Mouse (Mus musculus) MEL (cell line): ENCODE measurements around the gene Pot1b. TPM values are rescaled to one million over a fixed set of nuclear protein-coding genes. Genes with fewer than 3 reads are reported as not detected.

Source experiments
- DNase-seq: peaks from one replicate; pipeline ENCODE4 v3.0.0; 2011; ENCODE audit warnings: low read depth, low spot score
- H3K27ac ChIP-seq: 2 replicates; pipeline ENCODE4 v1.5.1; 2012; ENCODE audit warnings: low read depth, mild to moderate bottlenecking, control low read depth, low read length, moderate library complexity; ENCODE audit not compliant: control insufficient read depth
- H3K27me3 ChIP-seq, 2 experiments: fragments of 150-350 bp in 1 of 2; sonication (generic) in 1 of 2; 2 replicates each; pipeline ENCODE4 v1.6.1; 2012; ENCODE audit warnings: low read length in 2 of 2, mild to moderate bottlenecking in 2 of 2, improper control_type of control experiment in 1 of 2, moderate library complexity in 1 of 2; ENCODE audit not compliant: insufficient read depth in 2 of 2, control insufficient read depth in 1 of 2
- H3K36me3 ChIP-seq, 2 experiments: 2 replicates each; pipeline ENCODE4 v1.6.1; 2012 to 2014; ENCODE audit warnings: low read length in 2 of 2, improper control_type of control experiment in 1 of 2, inconsistent platforms in 1 of 2, mild to moderate bottlenecking in 1 of 2; ENCODE audit not compliant: insufficient read depth in 2 of 2, control insufficient read depth in 1 of 2
- H3K4me1 ChIP-seq, 2 experiments: fragments of 150-350 bp in 1 of 2; sonication (generic) in 1 of 2; 2 replicates each; pipeline ENCODE4 v1.6.1; 2012; ENCODE audit warnings: low read length in 2 of 2, improper control_type of control experiment in 1 of 2, mild to moderate bottlenecking in 1 of 2; ENCODE audit not compliant: insufficient read depth in 2 of 2, control insufficient read depth in 1 of 2
- H3K4me3 ChIP-seq, 2 experiments: fragments of 150-350 bp in 1 of 2; sonication (generic) in 1 of 2; 2 replicates each; pipeline ENCODE4 v1.5.1; 2012; ENCODE audit warnings: low read depth in 2 of 2, low read length in 2 of 2, mild to moderate bottlenecking in 2 of 2, moderate library complexity in 2 of 2, control low read depth in 1 of 2, improper control_type of control experiment in 1 of 2; ENCODE audit not compliant: control insufficient read depth in 1 of 2, insufficient read depth in 1 of 2
- H3K79me2 ChIP-seq: 2 replicates; pipeline ENCODE4 v1.6.1; 2012; ENCODE audit warnings: mild to moderate bottlenecking, low read length, moderate library complexity; ENCODE audit not compliant: control insufficient read depth, poor library complexity, insufficient read depth
- H3K9ac ChIP-seq: 2 replicates; pipeline ENCODE4 v1.6.1; 2012; ENCODE audit warnings: low read depth, mild to moderate bottlenecking, control low read depth, low read length, moderate library complexity; ENCODE audit not compliant: control insufficient read depth, poor library complexity, severe bottlenecking
- H3K9me3 ChIP-seq: fragments of 150-350 bp; sonication (generic); replicated peaks from 2 replicates; pipeline ENCODE4 v1.6.1; 2012; ENCODE audit warnings: mild to moderate bottlenecking, low read length, improper control_type of control experiment, moderate library complexity; ENCODE audit not compliant: insufficient read depth
- CHD1 ChIP-seq: IDR thresholded peaks from 2 replicates; pipeline ENCODE4 v1.6.1; 2012; ENCODE audit warnings: low read depth, mild to moderate bottlenecking, inconsistent platforms, low read length, improper control_type of control experiment
- KAT2A ChIP-seq: conservative IDR thresholded peaks from 2 replicates; pipeline ENCODE4 v1.6.1; 2012; ENCODE audit warnings: low read depth, low read length, improper control_type of control experiment, inconsistent platforms
- MAX ChIP-seq: IDR thresholded peaks from 2 replicates; pipeline ENCODE4 v1.6.1; 2011; ENCODE audit warnings: low read length, improper control_type of control experiment
- MEF2A ChIP-seq: IDR thresholded peaks from 2 replicates; pipeline ENCODE4 v1.6.1; 2014; ENCODE audit warnings: low read depth, mild to moderate bottlenecking, inconsistent platforms, low read length, improper control_type of control experiment; ENCODE audit not compliant: poor library complexity, insufficient replicate concordance, severe bottlenecking; ENCODE audit errors: extremely low read depth
- MXI1 ChIP-seq: IDR thresholded peaks from 2 replicates; pipeline ENCODE4 v1.6.1; 2011; ENCODE audit warnings: mild to moderate bottlenecking, low read depth, low read length, improper control_type of control experiment
- POLR2AphosphoS5 ChIP-seq: IDR thresholded peaks from 2 replicates; pipeline ENCODE4 v1.6.1; 2012; ENCODE audit warnings: low read depth, borderline replicate concordance, mild to moderate bottlenecking, inconsistent platforms, low read length, moderate library complexity, mixed read lengths
- RCOR1 ChIP-seq: IDR thresholded peaks from 2 replicates; pipeline ENCODE4 v1.6.1; 2012; ENCODE audit warnings: low read depth, mild to moderate bottlenecking, inconsistent platforms, low read length, improper control_type of control experiment
- ZC3H11A ChIP-seq: IDR thresholded peaks from 2 replicates; pipeline ENCODE4 v1.6.1; 2012; ENCODE audit warnings: low read depth, mild to moderate bottlenecking, inconsistent platforms, low read length, improper control_type of control experiment
- ZNF384 ChIP-seq: IDR thresholded peaks from 2 replicates; pipeline ENCODE4 v1.6.1; 2012; ENCODE audit warnings: low read depth, mild to moderate bottlenecking, inconsistent platforms, low read length, improper control_type of control experiment
- polyA plus RNA-seq, 2 experiments: library from polyadenylated mRNA; stranded (reverse) in 1 of 2; unstranded in 1 of 2; fragments of >175 nt in 1 of 2; fragments of >200 nt in 1 of 2; gene quantifications; 2 replicates each; pipeline versions ENCODE4 v1.2.1 to v1.2.4; 2012; ENCODE audit warnings: low replicate concordance in 2 of 2, low read depth in 1 of 2; ENCODE audit not compliant: insufficient read length in 2 of 2, insufficient read depth in 1 of 2, missing spikeins in 1 of 2
- total RNA-seq: library from RNA; depleted of rRNA; stranded (reverse); fragments of 300-350 nt; gene quantifications from 2 replicates; pipeline ENCODE4 v1.2.3, GENCODE M21; 2012; rRNA removed

The Pot1b gene
- total and polyA plus RNA-seq, 3 experiments, result 5.7 to 6.5 TPM; not detected in 1

DNA sequence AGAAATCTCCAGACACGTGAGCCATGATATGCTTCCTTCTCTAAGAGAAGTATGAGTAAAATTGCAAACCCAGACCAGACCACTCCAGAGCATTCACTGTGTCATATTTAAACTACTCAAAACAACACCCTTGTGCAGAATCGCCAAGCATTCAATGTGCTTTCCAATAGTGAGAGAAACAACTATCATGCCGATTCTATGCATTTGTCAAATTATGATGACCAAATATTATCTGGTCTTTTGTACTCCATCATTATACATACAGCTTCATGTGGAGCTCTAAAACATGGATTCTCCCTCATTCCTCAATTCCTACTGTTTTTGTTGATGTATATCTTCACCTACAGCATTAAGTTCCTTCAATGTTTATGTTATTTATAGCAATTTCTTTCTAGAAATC, 87.3 kb downstream of the Pot1b start, which contains the start of gene Vmn2r118:
Gene Vmn2r118, minus strand, starts transcription at position 101 of the 400 bp plus-strand sequence.
- Histone ChIP-seq H3K4me1 (no peaks in the 10 kb centered on the region), H3K36me3 (no peaks in the 10 kb centered on the region), H3K79me2 (no peaks in the 10 kb centered on the region), H3K27ac (no peak within 1 kb of the TSS), H3K9me3 (no peaks in the 10 kb centered on the region), H3K4me3 (no peak within 1 kb of the TSS), H3K27me3 (no peaks in the 10 kb centered on the region), H3K9ac (no peak within 1 kb of the TSS)
- no peak for DNase-seq
- no peak for TF ChIP-seq CHD1
- no peak for TF ChIP-seq MAX
- no peak for TF ChIP-seq MEF2A
- no peak for TF ChIP-seq ZNF384
- TF ChIP-seq MXI1, result no peak
- no peak for TF ChIP-seq RCOR1
- TF ChIP-seq KAT2A, result no peak
- TF ChIP-seq ZC3H11A, result no peak
- TF ChIP-seq POLR2AphosphoS5, result no peak

Other genes starting within 250 kb of the Pot1b start
- not detected in 2 replicates for gene Vmn2r118, start 87.4 kb downstream of the Pot1b start, total RNA-seq
- gene Vmn2r118, start 87.4 kb downstream of the Pot1b start, polyA plus RNA-seq, result not detected
- gene Adgre4, start 37.4 kb upstream of the Pot1b start, total RNA-seq, result 0.04 TPM in 1 of 2 replicates, not detected in the other
- gene Adgre4, start 37.4 kb upstream of the Pot1b start, polyA plus RNA-seq, result not detected
- gene Zfp119a, start 166.3 kb upstream of the Pot1b start, total RNA-seq, result 1.7 TPM in 2 replicates
- gene Zfp119a, start 166.3 kb upstream of the Pot1b start, polyA plus RNA-seq, result under 1 TPM in 1 of 2 experiments, not detected in 1; 0.71 TPM
- gene Zfp959, start 179.5 kb upstream of the Pot1b start, total RNA-seq, result 6.0 and 7.4 TPM in 2 replicates
- 1 to 10 TPM in 1 of 2 experiments, not detected in 1; 4.2 TPM for gene Zfp959, start 179.5 kb upstream of the Pot1b start, polyA plus RNA-seq
- 1.6 and 2.0 TPM in 2 replicates for gene Zfp119b, start 236.9 kb upstream of the Pot1b start, total RNA-seq
- gene Zfp119b, start 236.9 kb upstream of the Pot1b start, polyA plus RNA-seq, result 1 to 10 TPM in 1 of 2 experiments, not detected in 1; 1.1 TPM
- 0.15 TPM in 1 of 2 replicates, not detected in the other for gene Ebi3, start 240.0 kb upstream of the Pot1b start, total RNA-seq
- under 1 TPM in 1 of 2 experiments, not detected in 1; 0.86 TPM for gene Ebi3, start 240.0 kb upstream of the Pot1b start, polyA plus RNA-seq
- gene Yju2, start 246.5 kb upstream of the Pot1b start, total RNA-seq, result 17.6 and 18.6 TPM in 2 replicates
- 10 to 100 TPM; 25.2 to 91.8 TPM for gene Yju2, start 246.5 kb upstream of the Pot1b start, polyA plus RNA-seq